8 mouse cellular contexts compared by ENCODE assay signal in the genomic region with DNA sequence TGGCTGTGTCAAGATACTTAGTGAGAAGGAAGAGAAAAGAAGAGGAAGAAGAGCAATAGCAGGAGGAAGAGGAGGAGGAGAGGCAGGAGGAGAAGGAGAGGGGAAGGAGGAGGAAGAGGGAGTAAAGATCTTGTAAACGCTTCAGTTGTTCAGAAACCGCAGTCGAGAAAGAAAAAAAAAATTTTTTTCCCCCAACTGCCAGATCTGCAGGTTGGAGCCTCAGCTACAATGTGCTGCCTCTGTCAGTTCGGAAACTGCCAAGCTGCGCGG. TPM values are rescaled to one million over a fixed set of nuclear protein-coding genes. Genes with fewer than 3 reads are reported as not detected.
A peak's percentile ranks its signal among the peaks of the same experiment; 100 is the strongest.
DNase-seq lines count a peak whose midpoint lies in the region; ATAC-seq and TF ChIP-seq lines count a peak whose summit lies in the region.

No protein-coding gene starts in this region.

- H3K4me1 ChIP-seq in liver, adult 2 months (ENCODE audit: control insufficient read depth, insufficient read depth, low read length): peaks cover 3% of the 10 kb centered on the region; the same call in 1 of the 2 replicates
- H3K4me1 ChIP-seq in embryonic facial prominence, embryonic 11.5 days (ENCODE audit: control insufficient read depth, insufficient read depth, low read length): no peaks in the 10 kb centered on the region
- H3K4me1 ChIP-seq in intestine, embryonic 14.5 days (replicated peaks; ENCODE audit: control insufficient read depth, insufficient read depth, low read length): no peaks in the 10 kb centered on the region; the same call in 1 of the 2 replicates
- peaks cover 11% of the 10 kb centered on the region for H3K4me1 ChIP-seq in neural tube, embryonic 12.5 days

- H3K27me3 ChIP-seq in liver, adult 2 months (ENCODE audit: control insufficient read depth, insufficient read depth, low read length): peaks cover 5% of the 10 kb centered on the region
- H3K27me3 ChIP-seq in embryonic facial prominence, embryonic 11.5 days (ENCODE audit: control insufficient read depth, insufficient read depth, low read length): no peaks in the 10 kb centered on the region; the same call in 1 of the 2 replicates
- peaks cover 20% of the 10 kb centered on the region for H3K27me3 ChIP-seq in intestine, embryonic 14.5 days (replicated peaks; ENCODE audit: control insufficient read depth, insufficient read depth, low read length)
- H3K27me3 ChIP-seq in neural tube, embryonic 12.5 days (replicated peaks): peaks cover 5% of the 10 kb centered on the region

- H3K36me3 ChIP-seq in liver, adult 2 months (ENCODE audit: control insufficient read depth, insufficient read depth, low read length): no peaks in the 10 kb centered on the region
- H3K36me3 ChIP-seq in embryonic facial prominence, embryonic 11.5 days (replicated peaks; ENCODE audit: control insufficient read depth, insufficient read depth, low read depth, low read length): no peaks in the 10 kb centered on the region
- H3K36me3 ChIP-seq in intestine, embryonic 14.5 days (ENCODE audit: control insufficient read depth, insufficient read depth, low read length): peaks cover 3% of the 10 kb centered on the region; the same call in 1 of the 2 replicates
- H3K36me3 ChIP-seq in neural tube, embryonic 12.5 days: no peaks in the 10 kb centered on the region

- no peak for DNase-seq in liver, adult 2 months (ENCODE audit: extremely low read depth, low read depth, low spot score)
- no peak for DNase-seq in liver
- no peak for DNase-seq in embryonic facial prominence, embryonic 11.5 days (ENCODE audit: low spot score)
- DNase-seq in intestine, embryonic 14.5 days (ENCODE audit: low spot score): no peak
- DNase-seq in adrenal gland, adult (ENCODE audit: inconsistent age in 2 of 2, low spot score in 1 of 2): no peak
- no peak for DNase-seq in thymus, adult 18-20 months
- DNase-seq in cerebellum, postnatal 10 days: no peak

- peak overlapping the region; percentile 72 for H3K4me3 ChIP-seq in liver, adult 2 months (ENCODE audit: insufficient read depth, low read depth, low read length)
- peak overlapping the region; percentile 69 for H3K4me3 ChIP-seq in embryonic facial prominence, embryonic 11.5 days (ENCODE audit: low read depth, low read length)
- H3K4me3 ChIP-seq in intestine, embryonic 14.5 days (ENCODE audit: low read depth, low read length): peak overlapping the region; percentile 68
- H3K4me3 ChIP-seq in neural tube, embryonic 12.5 days: peak overlapping the region; percentile 69

- ATAC-seq in embryonic facial prominence, embryonic 11.5 days (replicated peaks; ENCODE audit: insufficient number of reproducible peaks, low FRiP score, low TSS enrichment, low read depth): no peak
- no peak for ATAC-seq in intestine, embryonic 14.5 days (replicated peaks; ENCODE audit: low FRiP score, low TSS enrichment, low read depth)
- ATAC-seq in neural tube, embryonic 12.5 days (ENCODE audit: low FRiP score, low read depth): no peak

- no peak for TF ChIP-seq CTCF in liver, adult 2 months (IDR thresholded peaks at IDR 0.05; ENCODE audit: low read depth, low read length)

- no peaks in the 10 kb centered on the region for H3K9me3 ChIP-seq in embryonic facial prominence, embryonic 11.5 days (replicated peaks; ENCODE audit: control insufficient read depth, low read length)
- H3K9me3 ChIP-seq in intestine, embryonic 14.5 days (ENCODE audit: control insufficient read depth, low read length): no peaks in the 10 kb centered on the region
- no peaks in the 10 kb centered on the region for H3K9me3 ChIP-seq in neural tube, embryonic 12.5 days

- H3K4me2 ChIP-seq in embryonic facial prominence, embryonic 11.5 days (ENCODE audit: low read depth, low read length): peak overlapping the region; percentile 97
- peak overlapping the region; percentile 100 for H3K4me2 ChIP-seq in intestine, embryonic 14.5 days (ENCODE audit: low read length)
- H3K4me2 ChIP-seq in neural tube, embryonic 12.5 days (replicated peaks): peak overlapping the region; percentile 93

- H3K79me2 ChIP-seq in liver, adult 2 months (ENCODE audit: control insufficient read depth, insufficient read depth, low read length): no peaks in the 10 kb centered on the region

- peak overlapping the region; percentile 75 for H3K9ac ChIP-seq in liver, adult 2 months (ENCODE audit: low read depth, low read length)
- peak overlapping the region; percentile 69 for H3K9ac ChIP-seq in embryonic facial prominence, embryonic 11.5 days (replicated peaks; ENCODE audit: low read length)
- peak overlapping the region; percentile 69 for H3K9ac ChIP-seq in intestine, embryonic 14.5 days (ENCODE audit: low read length)
- peak overlapping the region; percentile 83 for H3K9ac ChIP-seq in neural tube, embryonic 12.5 days

- H3K27ac ChIP-seq in liver, adult 2 months (replicated peaks; ENCODE audit: insufficient read depth, low read depth, low read length): no peak overlapping the region
- no peak overlapping the region for H3K27ac ChIP-seq in embryonic facial prominence, embryonic 11.5 days (replicated peaks; ENCODE audit: low read depth, low read length)
- H3K27ac ChIP-seq in intestine, embryonic 14.5 days (ENCODE audit: low read depth): peak overlapping the region; percentile 81
- H3K27ac ChIP-seq in neural tube, embryonic 12.5 days: no peak overlapping the region

- WGBS in liver, adult 2 months: 1% methylated on average over 6 of the region's 6 CpGs
- 0% methylated on average over 6 of the region's 6 CpGs for WGBS in embryonic facial prominence, embryonic 11.5 days
- 0% methylated on average over 6 of the region's 6 CpGs for WGBS in intestine, embryonic 14.5 days
- WGBS in neural tube, embryonic 12.5 days: 0% methylated on average over 6 of the region's 6 CpGs

- TF ChIP-seq POLR2A in liver, adult 2 months (IDR thresholded peaks at IDR 0.05; ENCODE audit: extremely low read depth, insufficient read depth, low read length): no peak

RNA-seq across cellular contexts. Expression of a gene that starts 0.8 kb away (rescaled TPM):
- 1.0 and 1.4 TPM in 2 replicates for total RNA-seq in liver, adult 2 months (2014; rRNA removed)
- 0.87 and 0.91 TPM in 2 replicates for polyA plus RNA-seq in liver, adult 2 months (2012; rRNA removed)
- 36.0 and 43.1 TPM in 2 replicates for polyA plus RNA-seq in embryonic facial prominence, embryonic 11.5 days (2014; fragmentation: Nextera tagmentation; extraction: Ambion mirVana)
- 51.3 and 55.0 TPM in 2 replicates for polyA plus RNA-seq in intestine, embryonic 14.5 days (2014; fragmentation: Nextera tagmentation; extraction: Ambion mirVana)
- polyA plus RNA-seq in neural tube, embryonic 12.5 days (2016; fragmentation: Nextera tagmentation; extraction: Ambion mirVana): 34.5 and 39.2 TPM in 2 replicates

Comparison
In these comparisons a context has a peak if more than half of its experiments do, and no peak if none do; other contexts are left out.
1. RNA of a gene that starts 0.8 kb away (polyA plus RNA-seq): 51.3 to 55.0 TPM in intestine, embryonic 14.5 days, 36.0 to 43.1 TPM in embryonic facial prominence, embryonic 11.5 days and 34.5 to 39.2 TPM in neural tube, embryonic 12.5 days; 0.87 to 0.91 TPM in liver, adult 2 months; every median in the first group is over 10 times any median in the second.
2. Peak in every context shown above with its lines, with median percentiles within 50 percentile points of each other: H3K4me3 ChIP-seq, H3K9ac ChIP-seq and H3K4me2 ChIP-seq.